Mouse (Mus musculus) stomach, postnatal 0 days (tissue): ENCODE results near the gene Ces2f.

ENCODE experiments used
- CTCF ChIP-seq: IDR thresholded peaks from 2 replicates; pipeline ENCODE4 v1.5.1; 2016; ENCODE audit warnings: antibody characterized with exemption, low read depth, mild to moderate bottlenecking, moderate library complexity
- EP300 ChIP-seq: optimal IDR thresholded peaks from 2 replicates; pipeline ENCODE3; 2016; ENCODE audit warnings: antibody characterized with exemption

GRCm38 (mm10) chr8:104963375-104963894 lies 16.3 kb downstream of the Ces2f start:
- TF ChIP-seq CTCF (no peak), EP300 (no peak)
